Mouse (Mus musculus) testis, adult 2 months (tissue): ENCODE data around the gene Wdr5b.

Experiments
- CTCF ChIP-seq: fragments of 200-500 bp; IDR thresholded peaks from 2 replicates; pipeline ENCODE4 v1.5.1; 2012; ENCODE audit warnings: low read depth, mild to moderate bottlenecking, inconsistent platforms, low read length, moderate library complexity; ENCODE audit not compliant: control insufficient read depth, insufficient read depth, insufficient replicate concordance
- POLR2A ChIP-seq: fragments of 200-500 bp; IDR thresholded peaks from 2 replicates; pipeline ENCODE4 v1.6.1; 2012; ENCODE audit warnings: low read depth, mild to moderate bottlenecking, inconsistent platforms, low read length, moderate library complexity; ENCODE audit not compliant: control insufficient read depth

- TF ChIP-seq CTCF (no peak), POLR2A (no peak)
Observed at GRCm38 (mm10) chr16:36072410-36073011, 31.5 kb downstream of the Wdr5b start.
